Mouse (Mus musculus) cortical plate, adult 2 months (tissue): ENCODE measurements around the gene Xrcc1.

Experiments
- CTCF ChIP-seq: fragments of 200-500 bp; IDR thresholded peaks from 2 replicates; pipeline ENCODE4 v1.5.1; 2011; ENCODE audit warnings: mild to moderate bottlenecking, control low read depth, low read length; ENCODE audit not compliant: insufficient read depth; ENCODE audit errors: extremely low read depth
- POLR2A ChIP-seq: fragments of 200-500 bp; IDR thresholded peaks from 2 replicates; pipeline ENCODE4 v1.6.1; 2011; ENCODE audit warnings: mild to moderate bottlenecking, low read length, control low read depth; ENCODE audit not compliant: insufficient read depth; ENCODE audit errors: extremely low read depth

DNA sequence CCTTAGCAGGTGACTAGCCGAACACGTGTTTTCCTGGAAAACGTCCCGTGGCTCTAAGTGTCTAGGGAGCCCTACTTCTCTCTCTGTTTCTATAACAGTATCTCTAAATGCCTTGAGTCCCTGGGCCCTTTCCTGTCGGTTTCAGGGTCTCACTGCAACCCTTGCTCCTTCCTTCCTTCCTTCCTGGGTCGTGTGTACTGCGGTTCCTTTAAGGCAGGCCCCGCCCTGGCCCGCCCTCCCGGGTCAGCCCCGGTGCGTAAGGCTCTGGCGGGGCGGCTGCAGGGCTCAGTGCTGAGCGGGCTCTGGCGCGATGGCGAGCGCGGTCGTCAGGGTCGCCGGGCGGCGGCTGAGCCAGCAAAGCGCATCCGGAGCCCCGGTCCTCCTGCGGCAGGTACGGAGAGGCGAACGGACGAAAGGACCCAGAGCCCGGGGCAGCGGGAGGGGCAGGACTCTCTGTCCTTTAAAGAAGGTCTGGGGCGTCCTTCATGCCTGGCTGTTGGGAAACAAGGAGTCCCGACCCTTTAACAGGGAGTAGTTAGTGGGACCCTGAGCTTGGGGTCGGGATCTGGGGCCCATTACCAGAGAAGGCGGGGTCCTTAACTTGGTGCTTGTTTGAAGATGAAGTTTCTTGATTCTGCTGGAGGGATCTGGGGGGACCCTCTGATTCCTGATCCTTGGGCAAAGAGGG, 47.7 kb downstream of the Xrcc1 start:
- TF ChIP-seq POLR2A (no peak), CTCF (no peak)
